Mouse (Mus musculus) embryo, embryonic 10 days (tissue): Measurements from ENCODE around the gene Syt17.

Experiments used
- DNase-seq: peaks from one replicate; pipeline ENCODE4 v3.0.0-alpha.2; 2015; ENCODE audit warnings: low spot score

Syt17 gene

DNA sequence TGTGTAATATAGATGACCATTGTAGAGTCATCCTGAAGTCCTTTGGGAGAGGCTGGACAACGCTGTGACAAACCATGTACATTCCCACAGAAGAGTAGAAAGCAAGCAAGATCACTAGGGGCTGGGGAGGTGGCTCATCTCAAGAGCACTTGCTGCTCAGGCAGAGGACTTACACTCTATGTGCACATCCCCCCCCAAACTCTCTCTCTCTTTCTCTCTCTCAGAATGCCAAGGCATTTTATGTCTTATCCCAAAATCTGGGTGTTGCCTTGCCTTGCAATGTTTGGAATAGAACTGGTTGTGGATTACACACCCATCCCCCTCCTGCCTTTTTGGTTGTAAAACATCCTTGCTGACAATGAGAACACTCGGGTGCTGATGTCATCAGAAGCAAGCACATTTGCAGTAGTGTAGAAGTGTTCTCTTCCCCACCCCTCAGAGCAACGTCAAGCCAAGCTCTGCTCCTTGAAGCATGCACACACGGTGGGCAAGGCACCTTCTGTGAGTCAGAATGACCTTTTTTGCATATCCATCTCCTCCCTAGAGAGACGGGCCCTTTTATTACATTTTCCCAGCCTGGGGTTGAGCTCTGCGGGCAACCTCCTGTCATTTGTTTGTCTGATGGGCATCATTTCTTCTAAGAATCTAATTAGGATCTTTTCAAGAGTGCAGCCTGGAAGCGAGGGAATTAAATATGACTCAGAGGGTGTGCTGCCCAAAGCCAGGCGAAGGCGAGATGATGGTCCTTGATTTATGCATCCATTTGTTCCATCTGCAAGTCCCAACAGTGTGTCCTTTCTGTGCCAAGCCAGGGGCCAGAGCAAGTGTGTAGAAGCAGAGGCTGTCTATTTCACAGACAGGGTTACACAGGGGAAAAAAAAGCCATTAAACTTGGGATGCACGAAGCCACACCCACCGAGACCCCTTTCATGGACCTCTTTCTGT, 15.1 kb upstream of the Syt17 start:
- no peak for DNase-seq

- DNase-seq, result no peak
Measured at GRCm38 (mm10) chr7:118461400-118462136, 13.5 kb upstream of the Syt17 start.

- no peak for DNase-seq
Measured at GRCm38 (mm10) chr7:118453722-118454121, 5.7 kb upstream of the Syt17 start.

DNA sequence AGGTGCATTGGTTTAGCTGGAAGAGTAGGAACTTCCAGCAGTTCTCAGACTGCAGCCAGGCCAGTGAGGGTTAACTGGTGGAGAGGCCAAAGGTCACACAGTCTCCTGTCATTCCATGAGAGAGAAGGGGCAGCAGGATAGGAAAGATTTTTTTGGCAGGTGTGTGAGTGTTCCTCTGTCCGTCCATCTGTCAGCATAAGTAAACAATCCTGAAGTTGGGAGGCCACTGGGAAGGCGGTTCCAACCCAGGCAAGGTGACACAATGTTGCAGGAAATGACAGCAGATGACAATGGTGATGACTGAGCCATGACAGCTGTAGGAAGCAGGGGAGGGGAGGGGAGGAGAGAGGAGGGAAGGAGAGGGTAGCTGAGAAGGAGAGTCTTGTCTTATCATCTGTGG, 4.9 kb upstream of the Syt17 start:
- no peak for DNase-seq

- DNase-seq, result peak; percentile 68
Measured at GRCm38 (mm10) chr7:118447291-118448133, 510 bp downstream of the Syt17 start.

GRCm38 (mm10) chr7:118443895-118444485, 4.0 kb downstream of the Syt17 start:
- no peak for DNase-seq

DNA sequence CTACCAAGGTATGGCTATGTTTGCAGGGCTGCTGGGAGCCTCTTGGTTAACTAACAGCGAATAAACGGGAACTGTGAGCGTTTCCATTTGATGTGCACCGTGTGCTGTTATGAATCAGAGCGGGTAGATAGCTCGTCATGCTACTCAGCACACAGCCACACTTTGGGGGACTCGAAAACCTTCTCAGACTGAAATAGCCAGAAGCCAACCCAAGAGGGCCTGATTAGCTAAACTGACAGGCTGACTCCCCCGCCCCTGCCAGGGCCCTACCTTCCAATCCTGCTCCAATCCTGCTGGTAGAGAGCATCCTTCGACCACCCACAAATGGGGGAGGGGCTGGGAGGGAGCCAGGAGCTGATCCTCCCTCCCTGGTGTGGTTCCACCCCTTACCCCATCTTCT, 4.7 kb downstream of the Syt17 start:
- no peak for DNase-seq

DNA sequence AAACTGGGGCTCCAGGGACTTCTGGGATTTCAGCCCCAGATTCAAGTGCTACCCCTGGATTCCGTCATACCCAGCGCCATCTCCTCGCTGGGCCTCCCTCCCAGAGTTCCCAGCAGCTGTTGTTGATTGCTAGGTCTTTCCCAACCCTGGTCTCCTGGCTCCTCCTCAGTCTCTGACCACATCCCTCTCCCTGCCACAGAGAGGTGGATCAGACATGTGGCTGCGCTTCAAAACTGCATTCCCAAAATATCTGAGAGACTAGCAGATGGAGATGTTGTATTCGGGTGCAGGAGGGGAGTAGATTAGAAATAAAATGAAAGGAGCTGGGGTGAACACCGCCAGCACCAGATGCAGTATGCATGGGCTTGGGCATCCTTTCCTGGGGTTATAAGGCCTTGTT, 6.5 kb downstream of the Syt17 start:
- no peak for DNase-seq

- DNase-seq, result peak; percentile 53
Measured at GRCm38 (mm10) chr7:118437101-118437802, 10.8 kb downstream of the Syt17 start.

DNA sequence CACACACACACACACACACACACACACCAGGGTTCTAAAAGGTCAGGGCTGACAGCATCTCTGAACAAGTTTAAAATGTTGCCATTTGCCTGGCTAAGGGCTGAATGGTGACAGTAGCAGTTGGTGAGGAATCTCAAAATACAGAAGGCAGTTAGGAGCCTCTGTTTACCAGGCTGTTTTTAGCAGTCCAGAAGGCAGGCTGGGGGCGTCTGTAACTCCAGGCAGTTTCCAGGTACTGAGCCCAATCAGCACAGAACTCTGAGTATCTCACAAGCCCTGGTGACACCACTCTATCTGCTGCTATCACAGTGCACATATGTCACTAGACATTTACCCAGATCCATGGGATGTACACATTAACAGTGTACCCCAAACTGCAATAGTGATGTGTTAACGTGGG, 19.1 kb downstream of the Syt17 start:
- no peak for DNase-seq

DNA sequence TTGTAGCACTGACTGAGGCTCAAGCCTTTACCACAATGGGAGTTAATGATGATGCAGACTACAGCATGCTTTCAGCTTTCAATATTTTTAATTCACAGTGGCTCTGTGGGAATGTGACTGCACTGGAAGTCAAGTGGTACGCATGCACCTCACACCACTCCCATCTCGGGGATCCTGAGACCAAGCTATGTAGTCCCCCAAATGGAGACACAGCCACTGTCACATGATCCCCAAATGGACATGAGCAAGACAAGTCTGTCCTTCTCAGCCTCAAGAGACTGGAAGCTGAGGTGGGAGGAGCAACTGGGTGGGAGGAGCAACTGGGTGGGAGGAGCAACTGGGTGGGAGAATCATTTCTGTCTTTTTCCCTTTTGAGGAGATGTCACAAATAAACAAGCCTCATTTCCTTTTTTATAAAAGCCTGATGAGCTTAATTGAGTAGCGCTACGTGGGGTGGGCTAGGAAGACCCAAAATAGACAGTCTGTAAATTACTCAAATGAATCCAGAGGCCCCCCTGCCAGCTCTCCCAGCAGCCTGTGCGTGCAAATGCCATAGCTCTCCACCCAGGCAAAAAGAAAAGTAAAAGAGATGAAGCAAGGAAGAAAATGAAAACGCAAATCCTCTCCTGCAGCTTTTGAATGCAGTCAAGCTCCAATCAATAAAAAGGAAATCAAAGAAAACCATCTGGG, 28.4 kb downstream of the Syt17 start:
- DNase-seq, result no peak

DNA sequence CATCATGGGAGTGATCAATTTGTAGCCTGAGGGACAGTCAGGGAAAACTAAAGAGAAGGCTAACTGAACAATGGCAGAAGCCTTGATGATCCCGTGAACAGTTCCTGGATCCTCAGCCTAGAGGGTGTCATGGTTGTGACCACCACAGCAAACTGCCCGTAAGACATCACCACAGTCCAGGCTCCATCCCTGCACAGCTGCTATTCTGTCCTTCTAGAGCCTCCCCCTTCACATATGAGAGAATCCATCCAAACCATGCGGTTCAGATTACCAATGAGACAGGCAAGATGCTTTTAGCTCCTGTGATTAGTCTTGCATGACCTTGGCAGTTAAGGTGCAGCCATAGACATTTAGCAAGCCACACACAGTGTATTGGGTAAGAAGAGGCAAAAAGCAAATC, 33.8 kb downstream of the Syt17 start:
- DNase-seq, result no peak

DNA sequence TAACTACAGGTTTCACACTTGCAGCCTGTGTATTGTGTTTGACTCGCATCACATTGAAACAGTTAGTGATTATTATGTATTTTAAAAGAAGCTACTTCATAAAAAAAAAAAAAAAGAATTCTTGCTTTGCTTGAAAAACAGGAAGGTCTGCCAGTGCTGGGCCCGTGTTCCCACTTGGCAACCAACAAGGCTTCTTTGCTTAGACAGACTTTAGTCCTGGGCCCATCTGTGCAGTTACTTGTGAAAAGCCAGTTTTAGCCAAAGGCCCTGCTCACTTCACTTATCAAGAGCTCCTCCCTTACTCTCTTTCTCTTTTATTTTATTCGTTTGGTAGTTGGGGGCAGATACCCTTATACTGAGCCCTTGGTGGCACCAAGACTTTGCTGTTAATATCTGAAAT, 36.1 kb downstream of the Syt17 start:
- no peak for DNase-seq

DNA sequence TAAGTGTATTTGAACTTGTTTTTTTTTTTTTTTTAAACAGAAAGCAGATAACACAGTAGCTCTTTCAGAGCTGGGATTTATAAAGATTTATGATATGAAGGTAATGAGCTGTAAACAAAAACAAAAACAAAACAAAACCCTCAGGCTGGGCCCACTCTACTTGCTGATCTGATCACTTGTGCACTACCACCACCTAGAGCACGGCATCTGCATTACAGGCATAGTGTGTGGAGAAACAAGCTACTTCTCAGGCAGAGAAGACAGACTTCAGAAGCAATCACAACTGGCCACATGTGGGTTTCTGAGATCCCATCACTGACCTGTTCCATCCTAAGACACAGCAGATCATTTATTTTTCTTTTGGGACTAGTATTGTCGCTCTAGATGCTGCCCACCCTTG, 38.6 kb downstream of the Syt17 start:
- peak; percentile 50 for DNase-seq

GRCm38 (mm10) chr7:118405251-118405650, 42.8 kb downstream of the Syt17 start:
- DNase-seq, result no peak

GRCm38 (mm10) chr7:118402576-118403022, 45.4 kb downstream of the Syt17 start:
- no peak for DNase-seq

- no peak for DNase-seq
Measured at GRCm38 (mm10) chr7:118401949-118402348, 46.1 kb downstream of the Syt17 start.

GRCm38 (mm10) chr7:118399764-118400163, 48.3 kb downstream of the Syt17 start:
- no peak for DNase-seq

- no peak for DNase-seq
Measured at GRCm38 (mm10) chr7:118390705-118391104, 57.3 kb downstream of the Syt17 start.

GRCm38 (mm10) chr7:118380996-118381395, 67.0 kb downstream of the Syt17 start:
- no peak for DNase-seq

DNA sequence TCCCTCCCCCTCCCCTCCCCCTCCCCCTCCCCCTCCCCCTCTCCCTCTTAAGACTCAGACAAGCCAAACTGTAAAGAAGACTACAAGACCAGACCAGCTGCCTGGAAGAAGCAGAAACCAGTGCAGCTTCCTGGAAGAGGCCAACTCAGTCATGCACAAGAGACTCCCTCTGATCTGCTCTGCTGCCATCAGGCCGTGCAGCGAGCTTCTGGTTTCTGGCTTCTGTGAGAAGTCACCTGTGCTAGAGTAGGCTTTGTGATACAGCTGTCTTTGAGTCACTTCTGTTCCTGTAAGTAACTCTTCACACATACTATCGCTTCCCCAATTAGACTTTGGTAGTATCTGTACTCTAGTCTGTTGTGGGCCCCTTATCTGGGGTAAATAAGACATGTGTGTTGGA, 68.0 kb downstream of the Syt17 start:
- no peak for DNase-seq
